Mouse (Mus musculus) gonadal fat pad, adult 2 months (tissue): ENCODE results near the gene Pacsin3. TPM values are rescaled to one million over a fixed set of nuclear protein-coding genes. Genes with fewer than 3 reads are reported as not detected.

Experiments
- DNase-seq: peaks from one replicate; pipeline ENCODE4 v3.0.0-alpha.2; 2012; ENCODE audit warnings: low read depth
- polyA plus RNA-seq: library from polyadenylated mRNA; depleted of rRNA; stranded (reverse); fragments of >200 nt; gene quantifications from 2 replicates; pipeline ENCODE4 v1.2.3, GENCODE M21; 2012

Gene Pacsin3
- polyA plus RNA-seq, 1 experiment = 37.3 TPM

- DNase-seq = no peak
Measured at GRCm38 (mm10) chr2:91259493-91259892, 3.7 kb downstream of the Pacsin3 start.

GRCm38 (mm10) chr2:91263692-91264660 lies 8.2 kb downstream of the Pacsin3 start:
- no peak for DNase-seq

GRCm38 (mm10) chr2:91264711-91265681 lies 9.2 kb downstream of the Pacsin3 start, which contains the start of gene Arfgap2:
Arfgap2 (plus strand) TSS chr2:91264974.
- DNase-seq = peak; percentile 70

GRCm38 (mm10) chr2:91268042-91268441 lies 12.3 kb downstream of the Pacsin3 start:
- DNase-seq = no peak

- DNase-seq = no peak
Measured at GRCm38 (mm10) chr2:91268706-91269105, 13.0 kb downstream of the Pacsin3 start.

- no peak for DNase-seq
Measured at GRCm38 (mm10) chr2:91269687-91270133, 14.0 kb downstream of the Pacsin3 start.

- no peak for DNase-seq
Measured at GRCm38 (mm10) chr2:91278749-91279371, 23.1 kb downstream of the Pacsin3 start.

GRCm38 (mm10) chr2:91279372-91279755 lies 23.6 kb downstream of the Pacsin3 start:
- no peak for DNase-seq

GRCm38 (mm10) chr2:91281366-91281765 lies 25.6 kb downstream of the Pacsin3 start:
- no peak for DNase-seq

GRCm38 (mm10) chr2:91283972-91284371 lies 28.2 kb downstream of the Pacsin3 start:
- no peak for DNase-seq

GRCm38 (mm10) chr2:91284375-91285199 lies 28.8 kb downstream of the Pacsin3 start:
- DNase-seq = no peak

- DNase-seq = no peak
Measured at GRCm38 (mm10) chr2:91285885-91286505, 30.2 kb downstream of the Pacsin3 start.

- no peak for DNase-seq
Measured at GRCm38 (mm10) chr2:91287563-91287962, 31.8 kb downstream of the Pacsin3 start.

GRCm38 (mm10) chr2:91291197-91292007 lies 35.6 kb downstream of the Pacsin3 start:
- no peak for DNase-seq

GRCm38 (mm10) chr2:91294226-91294625 lies 38.5 kb downstream of the Pacsin3 start:
- no peak for DNase-seq

- DNase-seq = no peak
Measured at GRCm38 (mm10) chr2:91295895-91296294, 40.1 kb downstream of the Pacsin3 start.

GRCm38 (mm10) chr2:91299156-91299555 lies 43.4 kb downstream of the Pacsin3 start:
- DNase-seq = no peak

GRCm38 (mm10) chr2:91300784-91301183 lies 45.0 kb downstream of the Pacsin3 start:
- DNase-seq = no peak

GRCm38 (mm10) chr2:91301836-91302235 lies 46.1 kb downstream of the Pacsin3 start:
- DNase-seq = no peak
